Mouse (Mus musculus) heart, postnatal 4 days (tissue): Measurements from ENCODE around the gene Ankrd22. TPM values are rescaled to one million over a fixed set of nuclear protein-coding genes. Genes with fewer than 3 reads are reported as not detected.

Source experiments
- DNase-seq: peaks from one replicate; pipeline ENCODE4 v3.0.0; 2021
- total RNA-seq, 2 experiments: library from RNA; stranded (reverse); gene quantifications; 2 replicates each; pipeline ENCODE4 v1.2.3; 2021

Gene Ankrd22
- total RNA-seq, 2 experiments from 2014 or later: not detected

- no peak for DNase-seq
Measured at GRCm38 (mm10) chr19:34180316-34180715, 14.5 kb upstream of the Ankrd22 start.

DNA sequence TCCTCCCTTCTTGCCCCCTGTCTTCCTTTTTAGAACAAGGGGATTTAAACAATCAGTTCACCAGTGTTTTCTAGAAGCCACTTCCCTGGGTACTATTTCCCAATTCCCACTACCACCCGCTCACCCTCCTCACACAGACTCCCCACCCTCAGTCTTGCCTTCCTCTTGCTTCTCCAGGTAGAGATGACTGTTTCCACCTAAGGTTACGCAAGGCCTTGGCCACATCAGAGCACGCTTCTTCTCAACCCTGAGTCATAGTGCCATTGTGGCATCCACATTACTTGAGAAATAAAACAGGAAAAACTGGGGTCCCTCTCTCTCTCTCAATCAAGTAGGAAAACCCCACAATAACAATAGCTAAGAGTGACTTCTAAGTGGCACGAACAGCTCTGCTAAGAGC, 13.3 kb upstream of the Ankrd22 start:
- no peak for DNase-seq

- DNase-seq: no peak
Measured at GRCm38 (mm10) chr19:34174004-34174403, 8.2 kb upstream of the Ankrd22 start.

DNA sequence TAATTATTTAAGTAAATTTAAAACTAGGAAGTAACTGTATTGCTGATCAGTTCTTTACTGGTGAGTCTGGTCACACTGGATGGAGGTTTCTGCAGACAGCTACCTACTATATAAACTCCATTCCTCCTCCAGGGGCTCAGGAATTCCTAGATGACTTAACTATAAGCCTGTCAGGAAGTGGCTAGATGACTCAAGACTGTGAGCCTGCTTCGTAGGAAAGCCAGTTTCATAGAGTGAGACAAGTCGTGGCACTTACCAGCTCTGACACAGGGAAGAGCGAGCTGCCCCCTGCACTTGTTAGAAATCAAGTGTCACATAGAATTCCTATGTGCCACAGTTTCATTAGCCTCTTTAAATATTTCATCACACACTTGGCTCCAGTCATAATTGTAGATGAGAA, 5.3 kb upstream of the Ankrd22 start:
- no peak for DNase-seq

- no peak for DNase-seq
Measured at GRCm38 (mm10) chr19:34169121-34169520, 3.3 kb upstream of the Ankrd22 start.

DNA sequence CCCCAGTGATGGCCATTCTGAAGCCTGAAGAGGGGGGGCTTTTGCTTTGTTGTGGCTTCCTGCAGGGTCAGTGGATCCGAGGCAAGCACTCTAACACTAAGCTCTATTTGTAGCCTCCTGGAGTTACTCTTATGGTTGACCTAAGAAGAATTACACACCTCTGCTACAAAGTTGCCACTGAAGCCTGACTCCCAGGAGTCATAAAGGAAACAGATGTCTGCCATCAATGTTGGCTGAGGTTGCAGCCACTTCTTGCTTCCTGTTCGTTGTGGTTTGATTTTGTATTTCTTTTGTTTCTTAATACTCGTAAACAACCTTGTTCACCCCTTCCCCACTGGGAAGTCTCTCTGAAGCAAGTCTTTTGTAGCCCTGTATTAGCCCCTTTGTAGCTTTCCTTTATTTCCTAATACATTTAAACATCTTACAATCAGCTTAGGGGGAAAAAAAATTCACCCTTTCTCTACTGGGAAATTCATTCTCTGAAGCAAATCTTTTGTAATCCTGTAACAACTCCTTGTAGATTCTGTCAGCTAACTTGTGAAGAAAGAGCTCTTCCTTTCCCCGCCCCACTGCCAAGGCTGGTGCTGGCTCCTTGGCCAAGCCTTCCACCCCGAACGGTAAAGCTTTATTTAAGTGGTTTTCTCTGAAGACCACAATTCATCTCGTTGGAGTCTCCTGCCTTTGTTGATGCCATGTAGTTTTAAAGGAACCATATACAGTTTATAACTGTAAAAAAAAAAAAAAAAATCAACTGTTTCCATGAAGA, 2.2 kb upstream of the Ankrd22 start:
- DNase-seq: no peak

- DNase-seq: no peak
Measured at GRCm38 (mm10) chr19:34166386-34166785, 533 bp upstream of the Ankrd22 start.

DNA sequence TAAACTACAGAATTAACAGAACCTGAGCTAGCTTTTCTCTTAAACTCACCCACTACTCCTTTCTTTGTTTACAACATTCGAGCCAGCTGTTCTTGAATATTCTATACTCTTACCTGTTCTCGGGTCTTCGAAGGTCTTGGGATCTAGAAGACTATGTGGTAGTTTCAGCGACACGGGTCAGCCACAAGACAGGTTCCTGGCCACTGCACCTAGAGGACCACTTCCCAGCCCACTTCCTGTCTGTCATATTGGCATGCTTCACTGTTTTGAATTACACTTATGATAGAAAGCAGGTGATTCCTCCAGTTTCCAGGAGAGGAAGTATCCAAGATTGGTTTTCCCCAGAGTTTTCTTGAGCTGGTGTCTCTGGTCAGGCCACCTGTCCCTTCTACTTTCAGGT, 3.2 kb downstream of the Ankrd22 start:
- no peak for DNase-seq

- DNase-seq: no peak
Measured at GRCm38 (mm10) chr19:34153263-34154144, 12.3 kb downstream of the Ankrd22 start.

GRCm38 (mm10) chr19:34151909-34152308, 13.9 kb downstream of the Ankrd22 start:
- peak; percentile 14 for DNase-seq

DNA sequence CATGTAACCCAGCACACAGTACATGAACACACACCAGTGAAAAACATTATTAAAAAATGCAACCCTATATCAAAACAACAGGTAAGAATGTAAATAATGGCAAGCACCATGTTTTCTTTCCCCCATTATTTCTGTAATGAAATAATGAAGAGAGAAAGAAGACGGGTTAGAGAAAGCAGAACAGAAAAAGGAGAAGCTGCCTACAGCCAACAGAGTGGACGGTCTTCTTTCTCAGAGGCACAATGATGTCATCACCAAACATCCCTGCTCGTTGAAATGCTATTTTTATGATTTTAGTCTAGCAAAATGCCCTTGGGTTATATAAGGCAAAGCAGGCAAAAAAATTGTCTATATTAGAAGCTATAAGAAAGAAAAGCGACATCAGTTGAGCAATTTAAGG, 17.4 kb downstream of the Ankrd22 start:
- DNase-seq: no peak

DNA sequence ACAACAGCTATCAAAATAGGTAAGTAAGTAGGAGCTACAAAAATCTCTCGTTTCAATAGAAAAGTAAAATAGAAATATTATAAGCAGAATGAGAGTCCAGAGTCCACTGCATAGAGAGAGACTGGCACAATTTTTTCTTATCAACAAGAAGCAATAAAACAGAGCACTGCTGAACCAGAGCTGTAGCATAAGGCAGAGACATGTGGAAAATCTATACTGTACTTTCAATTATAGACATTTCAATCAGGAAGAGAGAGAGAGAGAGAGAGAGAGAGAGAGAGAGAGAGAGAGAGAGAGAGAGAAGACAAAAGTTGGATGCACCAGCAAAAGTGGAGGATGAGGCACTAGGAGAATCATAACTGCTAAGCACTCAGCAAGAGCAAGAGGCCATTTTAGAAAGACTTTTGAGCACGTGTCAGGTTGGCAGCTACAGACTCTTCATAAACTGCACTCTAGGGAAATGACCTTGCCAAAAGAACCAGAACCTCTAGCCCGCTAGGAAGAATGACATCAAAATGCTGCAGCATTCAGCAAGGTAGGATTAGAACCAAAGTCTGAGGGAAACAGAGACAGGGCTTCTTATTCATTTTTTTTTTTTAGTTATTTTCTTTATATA, 26.3 kb downstream of the Ankrd22 start:
- DNase-seq: no peak

DNA sequence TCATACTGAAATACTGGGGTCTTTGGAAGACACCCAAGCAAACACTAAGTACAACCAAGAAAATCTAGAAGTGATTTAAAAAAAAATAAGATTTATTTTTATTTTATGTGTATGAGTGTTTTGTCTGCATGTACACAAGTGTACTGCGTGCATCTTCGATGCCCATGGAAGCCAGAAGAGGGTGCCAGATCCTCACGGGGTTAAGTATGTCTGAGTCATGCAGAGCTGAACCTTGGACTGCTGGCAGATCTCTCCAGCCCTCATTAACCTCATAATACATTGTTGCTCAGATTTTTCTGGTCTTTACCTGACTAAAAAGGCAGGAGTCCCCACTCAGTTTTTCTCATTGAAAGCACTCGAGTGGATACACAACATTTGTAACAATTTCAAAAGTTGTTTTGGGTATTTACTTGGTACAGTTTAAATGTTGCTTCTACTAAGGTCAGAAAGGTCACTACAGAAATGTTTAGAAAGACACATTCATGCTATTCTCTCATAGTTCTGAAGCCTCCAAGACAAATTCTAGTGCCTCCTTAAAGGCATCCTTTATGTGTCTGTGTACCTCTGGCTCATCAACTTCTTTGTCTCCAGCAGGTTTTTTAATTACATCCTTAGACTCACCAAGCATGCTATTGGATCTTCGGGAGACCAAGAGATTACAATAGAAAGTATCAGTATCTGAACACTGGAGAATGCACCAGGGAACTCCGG, 27.0 kb downstream of the Ankrd22 start:
- DNase-seq: no peak

- no peak for DNase-seq
Measured at GRCm38 (mm10) chr19:34120107-34120731, 45.6 kb downstream of the Ankrd22 start.

GRCm38 (mm10) chr19:34119653-34120052, 46.2 kb downstream of the Ankrd22 start:
- no peak for DNase-seq

DNA sequence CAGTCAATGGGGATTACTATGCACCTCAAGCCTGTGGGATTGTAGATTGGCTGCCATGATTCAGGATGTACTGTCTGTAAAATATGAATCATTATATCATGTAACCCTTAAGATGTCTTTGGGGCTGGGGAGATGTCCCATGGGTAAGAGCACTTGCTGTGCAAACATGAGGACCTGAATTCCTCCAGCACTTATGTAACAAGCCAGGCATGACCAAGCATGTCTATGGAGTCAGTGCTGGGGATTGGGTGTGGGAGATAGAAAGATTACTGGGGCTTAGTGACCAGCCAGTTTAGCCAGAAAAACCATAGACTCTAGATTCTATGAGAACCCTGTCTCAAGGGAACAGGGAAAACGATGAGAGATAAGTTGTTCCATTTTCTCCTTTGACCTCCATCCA, 46.8 kb downstream of the Ankrd22 start:
- no peak for DNase-seq

- DNase-seq: no peak
Measured at GRCm38 (mm10) chr19:34104841-34105240, 61.0 kb downstream of the Ankrd22 start.

- no peak for DNase-seq
Measured at GRCm38 (mm10) chr19:34101888-34102287, 64.0 kb downstream of the Ankrd22 start.

GRCm38 (mm10) chr19:34100633-34101032, 65.2 kb downstream of the Ankrd22 start, which contains the start of gene Lipm:
TSS of gene Lipm (plus strand) at chr19:34100933.
- DNase-seq: no peak

GRCm38 (mm10) chr19:34096228-34096627, 69.6 kb downstream of the Ankrd22 start:
- no peak for DNase-seq

DNA sequence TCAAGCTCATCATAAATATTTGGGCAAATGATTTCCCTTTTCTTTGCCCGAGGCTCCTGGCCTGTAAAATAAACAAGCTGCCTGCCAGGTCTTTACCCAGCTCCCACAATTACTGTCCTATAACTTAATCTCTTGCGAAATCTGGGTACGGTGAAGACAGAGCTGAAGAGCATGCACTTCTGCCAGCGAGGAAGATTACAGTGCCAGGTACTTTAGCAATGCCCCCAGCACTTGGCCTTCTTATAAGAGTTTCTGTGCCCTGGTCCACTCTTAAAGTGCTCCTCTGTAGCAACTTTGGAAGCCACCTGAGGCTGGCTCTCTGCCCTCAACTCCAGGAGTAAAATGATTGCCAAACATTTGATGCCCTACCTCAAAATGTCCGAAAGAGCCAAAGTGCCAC, 70.5 kb downstream of the Ankrd22 start:
- no peak for DNase-seq
